Mouse (Mus musculus) liver (tissue): ENCODE data around the gene Bckdha.

Source experiments
- DNase-seq: peaks from one replicate; pipeline ENCODE4 v3.0.0-alpha.2; 2020; ENCODE audit warnings: mixed read lengths

Gene Bckdha

GRCm38 (mm10) chr7:25681341-25682231 is 22.8 kb upstream of the Bckdha start:
- DNase-seq = no peak

DNA sequence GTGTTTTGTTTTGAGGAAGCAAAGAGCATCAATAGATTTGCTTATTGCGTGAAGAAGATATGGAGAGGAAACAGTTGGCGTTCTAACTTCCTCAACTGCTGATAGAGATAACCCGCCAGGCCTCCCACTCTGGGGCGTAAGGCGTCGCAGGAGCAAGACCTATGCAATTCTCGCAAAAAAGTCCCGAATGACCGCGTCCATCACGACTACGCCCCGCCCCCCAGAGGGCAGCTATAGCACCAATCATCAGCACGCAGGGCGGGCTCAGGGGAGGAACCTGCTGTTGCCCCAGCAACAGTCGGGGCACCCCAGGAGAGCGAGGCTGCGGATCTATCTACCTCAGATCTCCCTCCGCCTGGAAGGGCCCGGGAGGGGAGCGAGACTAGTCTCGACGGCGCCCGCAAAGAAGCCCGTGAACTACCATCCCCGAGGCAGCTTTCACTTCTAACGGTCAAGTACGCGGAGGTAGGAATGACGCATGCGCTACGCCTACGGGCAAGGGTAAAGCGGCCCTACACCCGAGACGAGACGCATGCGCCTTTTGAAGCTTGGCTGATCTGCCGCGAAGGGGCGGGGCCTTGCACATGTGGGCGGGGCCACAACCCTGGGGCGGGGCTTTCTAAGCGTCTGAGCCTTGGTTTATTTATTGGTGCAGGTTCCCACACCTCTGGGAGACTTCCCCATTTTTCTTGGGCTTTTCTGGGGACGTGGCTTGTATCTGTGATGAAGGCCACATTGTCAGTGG is 21.9 kb upstream of the Bckdha start, which contains the start of gene B9d2:
Gene B9d2, plus strand, starts transcription at position 267 of the 745 bp plus-strand sequence.
- peak; percentile 98 for DNase-seq

- no peak for DNase-seq
Measured at GRCm38 (mm10) chr7:25679971-25680370, 21.2 kb upstream of the Bckdha start.

DNA sequence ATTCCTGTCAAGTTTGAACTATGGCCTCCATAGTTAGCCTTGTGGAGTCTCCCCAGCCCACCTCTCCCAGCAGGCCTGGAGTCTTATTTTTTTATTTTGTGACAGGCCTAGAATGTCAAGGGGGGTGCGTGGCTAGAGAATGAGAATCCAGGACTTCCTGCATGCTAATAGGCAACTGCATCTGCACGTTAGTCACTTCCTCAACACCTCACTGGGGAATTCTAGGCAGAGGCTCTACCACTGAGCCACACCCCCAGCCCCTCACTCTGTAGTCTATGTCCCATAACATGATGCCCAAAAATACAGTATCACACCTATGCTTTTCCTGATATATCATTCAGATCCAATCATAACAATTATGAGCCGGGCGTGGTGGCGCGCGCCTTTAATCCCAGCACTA is 18.2 kb upstream of the Bckdha start:
- DNase-seq = no peak

- DNase-seq = no peak
Measured at GRCm38 (mm10) chr7:25676085-25676781, 17.5 kb upstream of the Bckdha start.

- no peak for DNase-seq
Measured at GRCm38 (mm10) chr7:25675405-25675804, 16.6 kb upstream of the Bckdha start.

- no peak for DNase-seq
Measured at GRCm38 (mm10) chr7:25674719-25675300, 16.0 kb upstream of the Bckdha start, which contains the start of gene Tmem91. Gene Tmem91, minus strand, starts transcription at chr7:25675166.

DNA sequence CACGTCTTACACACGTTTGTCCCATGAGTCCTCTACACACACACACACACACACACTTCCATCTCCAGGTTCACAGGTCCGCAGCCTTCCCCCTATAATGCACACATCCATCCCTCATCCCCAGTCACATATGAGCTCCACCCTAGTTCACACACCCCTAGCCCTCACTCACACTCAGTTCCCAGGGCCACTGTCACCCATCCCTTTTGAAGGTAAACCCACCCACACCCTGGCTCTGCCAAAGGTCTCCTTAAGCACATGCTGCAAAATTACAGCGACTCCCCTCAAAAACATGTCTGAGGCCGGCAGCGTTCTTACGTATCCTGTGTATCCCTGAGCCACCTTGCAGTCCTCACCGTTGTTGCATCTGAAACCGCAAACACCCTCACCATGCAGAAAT is 15.5 kb upstream of the Bckdha start:
- DNase-seq = no peak

DNA sequence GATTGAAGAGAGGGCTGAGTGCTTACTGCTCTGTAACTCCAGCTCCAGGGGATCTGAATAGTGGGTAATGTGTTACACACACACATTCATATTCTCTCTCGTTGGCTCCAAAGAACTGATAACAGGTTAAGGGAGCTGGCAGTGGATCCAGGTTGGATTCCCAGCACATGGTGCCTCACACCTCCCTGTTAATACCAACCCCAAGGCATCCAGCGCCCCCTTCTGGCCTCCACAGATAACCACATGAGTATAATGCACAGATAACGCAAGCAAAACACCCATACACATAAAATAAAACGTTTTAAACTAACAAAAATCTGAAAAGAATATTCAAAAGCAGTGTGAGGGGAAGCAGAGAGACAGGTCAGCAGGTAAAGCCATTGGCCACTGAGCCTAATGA is 13.7 kb upstream of the Bckdha start:
- no peak for DNase-seq

GRCm38 (mm10) chr7:25671686-25672085 is 12.9 kb upstream of the Bckdha start:
- DNase-seq = no peak

DNA sequence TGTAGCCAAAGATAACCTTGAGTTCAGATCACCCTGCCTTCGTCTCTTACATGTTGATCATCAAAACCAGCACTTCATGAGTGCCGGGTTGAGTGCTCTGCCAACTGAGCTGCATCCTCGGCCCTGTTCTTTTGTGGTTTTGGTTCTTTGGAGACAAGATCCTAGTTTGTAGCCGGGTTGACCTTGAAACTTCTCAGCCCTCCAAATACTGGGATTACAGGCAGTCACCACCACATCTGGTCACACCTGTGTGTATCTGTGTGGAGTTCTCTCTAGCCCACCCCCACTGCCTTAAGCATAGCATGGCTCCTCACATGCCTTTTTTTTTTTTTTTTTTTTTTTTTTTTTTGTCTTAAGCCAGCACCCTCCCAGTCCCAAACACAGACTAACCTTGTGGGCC is 11.3 kb upstream of the Bckdha start:
- DNase-seq = no peak

DNA sequence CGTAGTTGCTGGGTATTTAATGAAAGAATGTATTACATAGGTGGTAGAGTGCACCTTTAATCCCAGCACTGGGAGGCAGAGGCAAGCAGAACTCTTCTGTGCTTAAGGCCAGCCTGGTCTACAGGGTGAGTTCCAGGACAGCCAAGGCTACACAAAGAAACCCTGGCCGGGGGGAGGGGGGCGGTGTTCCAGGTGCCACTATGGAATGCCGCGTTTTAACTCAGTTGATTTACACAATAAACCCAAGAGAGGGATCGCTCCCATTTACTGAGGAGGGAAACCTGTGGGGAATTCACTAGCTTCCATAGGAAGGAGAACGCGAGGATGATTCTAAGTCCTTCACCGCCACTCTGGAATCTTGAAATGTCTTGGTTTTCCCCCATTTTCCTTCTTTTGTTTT is 10.8 kb upstream of the Bckdha start:
- no peak for DNase-seq

- no peak for DNase-seq
Measured at GRCm38 (mm10) chr7:25669158-25669557, 10.4 kb upstream of the Bckdha start.

GRCm38 (mm10) chr7:25666381-25666780 is 7.6 kb upstream of the Bckdha start:
- no peak for DNase-seq

- DNase-seq = no peak
Measured at GRCm38 (mm10) chr7:25657785-25658184, 996 bp downstream of the Bckdha start.

DNA sequence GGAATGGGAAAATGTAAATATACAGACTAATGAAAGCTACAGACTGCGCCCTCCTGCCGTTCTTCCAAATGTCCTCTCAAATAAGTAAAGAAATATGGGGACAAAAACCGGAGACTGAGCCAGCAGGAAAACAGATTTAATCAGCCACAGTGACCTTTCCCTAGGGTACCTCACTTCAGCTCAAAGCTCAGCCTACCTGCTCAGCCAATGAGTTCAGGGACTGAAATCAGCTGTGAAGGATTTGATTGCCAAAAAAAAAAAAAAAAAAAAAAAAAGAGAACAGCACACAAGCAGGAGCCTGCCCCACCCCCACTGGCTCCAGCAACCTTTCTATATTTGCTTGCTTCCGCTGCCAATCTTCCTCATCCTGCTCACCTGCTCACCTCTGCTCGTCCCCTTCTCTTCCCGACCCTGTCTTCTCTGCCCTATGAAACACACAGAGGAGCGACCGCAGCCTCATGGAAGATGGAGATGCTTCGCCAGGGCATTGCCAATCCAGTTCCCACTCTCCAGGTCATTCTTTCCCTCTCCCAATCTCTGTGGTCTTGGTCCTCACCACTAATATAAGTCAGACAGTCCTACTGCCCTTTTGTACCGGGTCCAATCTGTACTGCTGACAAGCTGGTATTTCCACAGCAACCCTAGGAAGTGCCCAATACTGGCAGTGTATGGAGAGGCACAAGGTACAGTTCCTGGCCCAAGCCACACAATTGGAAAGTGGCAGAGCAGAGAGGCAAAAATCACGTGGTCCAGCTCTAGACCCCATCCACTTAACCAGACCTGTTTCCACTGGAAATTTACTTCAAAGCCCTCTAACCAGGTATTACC is 3.0 kb downstream of the Bckdha start:
- DNase-seq = no peak

- DNase-seq = no peak
Measured at GRCm38 (mm10) chr7:25652244-25652759, 6.5 kb downstream of the Bckdha start.

- peak; percentile 31 for DNase-seq
Measured at GRCm38 (mm10) chr7:25651281-25651680, 7.5 kb downstream of the Bckdha start.

GRCm38 (mm10) chr7:25649839-25650238 is 8.9 kb downstream of the Bckdha start:
- DNase-seq = no peak

DNA sequence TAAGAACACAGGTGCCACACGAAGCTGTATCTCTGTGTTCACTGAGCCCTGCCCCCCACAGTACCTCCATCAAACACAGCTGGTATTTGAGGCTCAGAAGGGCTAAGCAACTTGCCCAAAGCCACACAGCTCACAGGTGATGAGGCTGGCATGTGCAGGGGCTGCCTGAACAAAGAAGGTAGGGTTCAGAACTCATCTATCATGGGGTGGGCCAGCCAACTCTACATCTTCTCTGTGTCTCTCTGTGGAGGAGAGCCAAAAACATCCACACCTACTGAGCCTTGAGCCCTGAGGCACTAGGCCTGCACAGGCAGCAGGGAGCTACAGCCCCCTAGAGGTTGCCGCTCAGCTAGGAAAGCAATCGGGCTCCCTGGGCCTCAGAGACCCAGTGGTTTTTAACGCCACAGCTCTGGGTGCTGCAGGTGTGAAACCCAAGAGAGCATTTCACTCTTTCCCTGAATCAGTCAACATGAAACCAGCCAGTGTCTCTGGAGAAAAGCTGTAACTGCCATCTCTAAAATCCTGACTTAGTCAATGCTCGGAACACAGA is 11.1 kb downstream of the Bckdha start:
- peak; percentile 27 for DNase-seq

- DNase-seq = no peak
Measured at GRCm38 (mm10) chr7:25645074-25645473, 13.7 kb downstream of the Bckdha start.
